Mouse (Mus musculus) gastrocnemius, adult 2 months (tissue): ENCODE measurements around the gene Ccdc13. TPM values are rescaled to one million over a fixed set of nuclear protein-coding genes. Genes with fewer than 3 reads are reported as not detected.

Experiments
- DNase-seq: peaks from one replicate; pipeline ENCODE4 v3.0.0; 2022
- H3K27ac ChIP-seq: fragments of 200-600 bp; 2 replicates; pipeline ENCODE4 v1.8.1; 2022; ENCODE audit warnings: mild to moderate bottlenecking
- H3K4me3 ChIP-seq: fragments of 200-600 bp; 2 replicates; pipeline ENCODE4 v1.8.1; 2022; ENCODE audit warnings: mild to moderate bottlenecking, moderate library complexity
- CTCF ChIP-seq: fragments of 200-600 bp; IDR thresholded peaks from 2 replicates; pipeline ENCODE4 v1.8.1; 2022; ENCODE audit warnings: antibody characterized with exemption, mild to moderate bottlenecking, moderate library complexity
- intact Hi-C: fragments of 180-260 bp; cut with DNase I; formaldehyde crosslinking; loops from one replicate; pipeline ENCODE4 v1.15.1; 2025
- total RNA-seq, 2 experiments: library from RNA; stranded (reverse); gene quantifications; 2 replicates each; pipeline ENCODE4 v1.2.3; 2021

Gene Ccdc13
- total RNA-seq, 2 experiments from 2014 or later = 0.23 TPM; not detected in 1

DNA sequence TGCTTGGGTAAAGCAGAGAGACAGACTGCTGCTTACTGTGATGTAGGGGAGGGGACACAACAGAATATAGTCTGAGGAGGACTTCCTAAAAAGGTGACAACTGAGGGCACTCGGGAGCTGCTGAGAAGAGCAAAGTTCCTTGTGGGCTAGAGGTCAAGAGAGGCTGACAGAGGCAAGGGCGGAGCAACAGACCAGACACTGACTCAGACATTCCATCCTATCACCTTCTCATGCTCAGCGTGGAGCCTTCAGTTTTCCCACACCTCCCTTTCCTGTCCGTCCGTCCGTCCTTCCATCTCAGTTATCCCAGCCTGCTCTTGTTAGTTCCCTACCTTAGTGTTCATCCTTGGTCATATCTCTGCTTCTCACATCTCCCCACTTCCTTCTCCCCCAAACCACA is 24.1 kb downstream of the Ccdc13 start:
- Histone ChIP-seq H3K4me3 (no peak overlapping the region), H3K27ac (no peak overlapping the region)
- no peak for DNase-seq
- intact Hi-C loops = no loop called here
- no peak for TF ChIP-seq CTCF

DNA sequence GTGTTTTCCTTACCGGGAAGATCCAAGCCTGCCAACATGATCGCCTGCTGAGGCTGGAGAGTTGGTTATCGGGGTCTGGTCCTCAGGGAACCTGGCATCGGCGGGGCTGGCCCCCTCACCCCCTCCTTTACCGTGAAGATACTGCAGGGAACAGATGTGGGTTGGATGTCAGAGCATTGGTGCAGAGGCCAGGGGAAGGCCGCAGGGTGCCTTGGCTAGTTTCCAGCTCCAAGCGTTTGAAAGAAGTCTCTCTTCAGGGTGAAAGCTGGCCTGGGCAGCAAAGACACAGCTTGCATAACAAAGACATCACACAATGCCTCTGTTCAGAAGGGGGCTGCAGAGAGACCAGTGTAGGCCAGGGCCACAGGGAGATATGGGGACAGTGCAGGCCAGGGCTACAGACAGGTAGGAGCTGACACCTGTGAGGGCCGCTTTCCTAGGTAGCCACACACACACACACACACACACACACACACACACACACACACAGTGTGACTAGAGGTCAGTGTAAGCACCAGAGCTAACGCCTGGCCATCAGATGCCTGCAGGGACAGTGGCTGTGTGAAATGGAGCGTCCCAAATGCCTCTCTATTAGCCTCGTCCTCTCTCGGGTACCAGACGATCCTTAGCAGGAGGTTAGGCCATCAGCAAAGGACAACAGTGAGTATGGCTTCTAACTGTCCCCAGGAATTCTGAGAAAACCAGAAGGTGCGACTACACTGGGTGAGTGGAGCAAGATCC is 29.0 kb downstream of the Ccdc13 start:
- intact Hi-C loops = no loop called here
- no peak overlapping the region for H3K4me3 ChIP-seq
- peak overlapping the region; percentile 35; the same call in 1 of the 2 replicates for H3K27ac ChIP-seq
- DNase-seq = no peak
- TF ChIP-seq CTCF = no peak

GRCm38 (mm10) chr9:121808511-121808910 is 30.8 kb downstream of the Ccdc13 start:
- H3K27ac ChIP-seq = peak overlapping the region; percentile 24; the same call in 1 of the 2 replicates
- no peak for TF ChIP-seq CTCF
- DNase-seq = no peak
- intact Hi-C loops = no loop called here
- H3K4me3 ChIP-seq = no peak overlapping the region

GRCm38 (mm10) chr9:121807947-121808346 is 31.3 kb downstream of the Ccdc13 start:
- no peak for DNase-seq
- intact Hi-C loops = no loop called here
- H3K27ac ChIP-seq = 0 out of 2 replicates have a peak overlapping the region, but pooled peaks have one; percentile 24
- TF ChIP-seq CTCF = no peak
- no peak overlapping the region for H3K4me3 ChIP-seq

- DNase-seq = no peak
- H3K4me3 ChIP-seq = no peak overlapping the region
- intact Hi-C loops = no loop called here
- no peak for TF ChIP-seq CTCF
- H3K27ac ChIP-seq = 0 out of 2 replicates have a peak overlapping the region, but pooled peaks have one; percentile 24
Measured at GRCm38 (mm10) chr9:121807546-121807945, 31.7 kb downstream of the Ccdc13 start.

DNA sequence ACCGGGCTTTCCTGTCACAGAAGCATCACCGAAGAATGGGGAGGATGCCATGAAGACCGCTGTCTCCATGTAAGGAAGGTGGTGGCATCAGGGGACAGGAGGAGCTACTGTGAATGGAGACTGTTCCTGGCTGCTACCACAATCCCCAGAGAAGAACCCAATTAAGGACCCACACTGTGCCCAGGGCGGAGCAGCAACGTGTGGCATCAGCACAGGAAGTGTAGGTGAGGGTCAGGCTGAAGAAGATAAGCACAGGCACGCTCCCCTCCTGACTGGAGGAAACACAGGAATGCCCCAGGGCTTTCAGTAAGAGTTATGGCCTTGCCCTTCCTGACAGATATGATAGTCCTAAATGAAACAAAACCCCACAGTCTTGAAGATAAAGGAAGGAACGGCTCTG is 36.5 kb downstream of the Ccdc13 start:
- TF ChIP-seq CTCF = no peak
- no peak for DNase-seq

GRCm38 (mm10) chr9:121798887-121799520 is 40.3 kb downstream of the Ccdc13 start:
- Histone ChIP-seq H3K27ac (no peak overlapping the region), H3K4me3 (no peak overlapping the region)
- intact Hi-C loops = no loop called here
- TF ChIP-seq CTCF = no peak
- DNase-seq = no peak

More for the DNA sequence above, 36.5 kb downstream of the Ccdc13 start:
- intact Hi-C loops = no loop called here
- no peak overlapping the region for H3K27ac ChIP-seq
- no peak overlapping the region for H3K4me3 ChIP-seq

DNA sequence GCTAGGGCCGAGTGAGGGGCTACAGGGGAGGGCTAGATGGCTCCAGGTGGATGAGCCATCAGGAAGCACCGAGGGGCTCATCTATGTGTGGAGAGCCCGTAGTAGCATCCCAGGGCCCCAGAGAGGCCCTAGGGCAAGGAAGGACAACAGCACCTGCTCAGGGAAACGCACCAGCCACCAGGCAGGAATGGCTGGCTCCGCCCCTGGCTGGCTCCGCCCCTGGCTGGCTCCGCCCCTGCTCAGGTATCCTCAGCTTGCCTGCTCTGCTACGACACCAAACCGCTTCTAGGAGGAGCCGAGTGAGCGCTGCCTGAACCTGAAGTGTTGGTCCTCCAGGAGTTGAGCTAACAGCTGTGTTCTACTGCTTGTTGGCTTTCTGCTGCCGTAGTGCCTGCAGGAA is 41.5 kb downstream of the Ccdc13 start:
- DNase-seq = no peak
- Histone ChIP-seq H3K27ac (no peak overlapping the region), H3K4me3 (no peak overlapping the region)
- TF ChIP-seq CTCF = no peak
- intact Hi-C loops = no loop called here

DNA sequence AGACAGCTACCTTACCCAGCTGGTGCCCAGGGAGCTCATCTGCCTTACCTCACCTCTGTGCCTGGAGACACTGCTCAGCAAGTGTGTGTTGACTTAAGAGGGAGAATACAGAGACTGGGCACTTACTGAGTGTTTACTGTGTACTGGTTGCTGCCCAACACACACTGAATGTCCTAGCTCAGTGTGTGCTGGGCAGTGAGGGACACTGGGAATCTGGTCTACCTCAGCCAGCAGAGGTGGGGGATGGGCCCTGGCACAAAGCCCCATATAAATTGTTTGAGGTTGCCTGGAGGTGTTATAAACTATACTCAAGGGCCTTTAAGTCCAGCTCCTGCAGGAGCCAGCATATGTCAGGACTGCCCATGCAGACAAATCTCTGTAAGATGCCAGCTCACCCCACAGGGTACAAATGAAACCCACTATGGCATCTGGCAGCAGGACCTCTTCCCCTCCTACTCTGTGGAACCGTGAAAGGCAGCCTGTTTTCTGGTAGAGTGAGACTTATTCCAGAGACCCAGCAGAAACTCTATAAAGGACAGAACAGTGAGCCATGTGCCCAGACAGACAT is 44.2 kb downstream of the Ccdc13 start:
- intact Hi-C loops = no loop called here
- H3K27ac ChIP-seq = peak overlapping the region; percentile 99

DNA sequence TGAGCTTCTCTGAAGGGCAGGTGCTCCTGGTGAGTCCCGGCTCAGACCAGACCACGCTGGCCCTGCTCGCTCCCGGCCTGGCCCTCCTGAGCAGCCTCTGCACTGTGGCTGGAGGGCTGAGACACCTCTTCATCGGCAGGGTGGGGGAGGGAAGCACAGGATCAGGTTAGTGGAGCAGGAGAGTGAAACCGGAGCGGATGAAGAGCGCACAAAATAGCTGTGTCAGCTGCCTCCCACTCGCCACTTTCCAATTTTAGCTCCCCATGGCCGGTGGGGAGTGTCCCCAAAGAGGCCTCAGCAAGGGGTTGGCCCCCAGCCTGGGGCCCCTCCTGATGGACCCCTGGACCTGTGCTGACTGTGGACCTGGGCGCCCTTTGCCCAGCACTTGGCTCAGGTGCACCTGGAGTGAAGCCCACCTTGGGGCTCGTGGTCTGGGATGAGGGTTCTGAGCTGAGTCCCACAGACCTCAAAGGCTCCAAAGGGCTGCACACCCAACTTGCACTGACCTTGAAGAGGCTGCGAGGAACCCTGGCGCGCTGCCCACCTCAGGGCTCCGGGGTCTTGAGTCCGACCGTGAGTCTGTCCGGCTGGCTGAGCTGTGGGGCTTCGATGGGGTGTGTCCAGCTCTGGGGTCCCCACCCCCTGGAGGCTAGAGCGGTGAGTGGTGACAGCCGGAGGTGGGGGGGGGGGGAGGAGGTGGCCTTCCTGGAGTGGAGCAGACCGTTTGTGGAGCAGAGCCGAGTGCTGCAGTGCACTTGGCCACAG is 47.3 kb downstream of the Ccdc13 start, which contains the start of gene Hhatl:
Gene Hhatl, minus strand, starts transcription at position 751 of the 765 bp plus-strand sequence.
- H3K27ac ChIP-seq = peak within 1 kb of the TSS; percentile 99
- 0 out of 2 replicates have a peak, but pooled peaks have one; percentile 4 for TF ChIP-seq CTCF
- intact Hi-C loops = loop anchor here (1.0 to 2.0 kb wide), 2 partner anchors 15 to 31 kb away; partner anchors contain the start of gene Klhl40
- H3K4me3 ChIP-seq = peak within 1 kb of the TSS; percentile 73
- DNase-seq = peak; percentile 89

More for the DNA sequence above, 44.2 kb downstream of the Ccdc13 start:
- no peak for TF ChIP-seq CTCF
- H3K4me3 ChIP-seq = no peak overlapping the region
- peak; percentile 64 for DNase-seq

GRCm38 (mm10) chr9:121791206-121791605 is 48.1 kb downstream of the Ccdc13 start:
- Histone ChIP-seq H3K4me3 (peak overlapping the region; percentile 73), H3K27ac (peak overlapping the region; percentile 99)
- intact Hi-C loops = loop anchor here (1.0 kb wide), 1 partner anchor 14 kb away; the partner anchor contains the start of gene Klhl40
- peak; percentile 97 for DNase-seq
- no peak for TF ChIP-seq CTCF

DNA sequence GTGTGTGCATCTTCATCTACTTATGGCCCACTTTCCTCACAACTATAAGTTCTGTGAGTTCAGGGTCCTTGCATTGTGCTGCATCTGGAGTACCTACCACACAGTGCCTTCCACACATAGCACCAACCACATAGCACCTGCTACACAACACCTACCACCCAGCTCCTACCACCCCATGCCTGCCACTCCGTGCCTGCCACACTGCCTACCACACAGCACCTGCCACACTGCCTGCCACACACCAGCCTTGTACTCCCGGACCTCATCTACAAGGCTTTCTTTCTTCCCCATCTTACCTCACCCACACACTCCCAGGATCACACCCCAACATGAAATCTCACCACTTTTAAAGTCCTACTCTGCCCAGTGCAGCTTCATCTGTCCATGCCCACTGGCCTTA is 52.9 kb downstream of the Ccdc13 start:
- H3K4me3 ChIP-seq = no peak overlapping the region
- TF ChIP-seq CTCF = no peak
- no peak for DNase-seq
- intact Hi-C loops = no loop called here
- H3K27ac ChIP-seq = peak overlapping the region; percentile 66
